Mouse (Mus musculus) right cerebral cortex, postnatal 25 days (tissue): Measurements from ENCODE around the gene Wipf1.
"Not testable (repeated sequence)": the region's sequence is repeated elsewhere in the genome, so short reads cannot be mapped to it uniquely, and the experiment has no call there.

Source experiments
- DNase-seq: peaks from one replicate; pipeline ENCODE4 v3.0.0; 2022

The Wipf1 gene

GRCm38 (mm10) chr2:73506337-73506736 lies 23.2 kb downstream of the Wipf1 start:
- DNase-seq: not testable (repeated sequence)

GRCm38 (mm10) chr2:73502863-73503429 lies 26.6 kb downstream of the Wipf1 start:
- DNase-seq: no peak

GRCm38 (mm10) chr2:73500864-73501263 lies 28.7 kb downstream of the Wipf1 start:
- DNase-seq: no peak

- DNase-seq: no peak
Measured at GRCm38 (mm10) chr2:73498322-73498721, 31.2 kb downstream of the Wipf1 start.

GRCm38 (mm10) chr2:73497572-73497971 lies 32.0 kb downstream of the Wipf1 start:
- DNase-seq: no peak

GRCm38 (mm10) chr2:73496944-73497343 lies 32.6 kb downstream of the Wipf1 start:
- DNase-seq: no peak

- no peak for DNase-seq
Measured at GRCm38 (mm10) chr2:73496329-73496685, 33.2 kb downstream of the Wipf1 start.

- no peak for DNase-seq
Measured at GRCm38 (mm10) chr2:73495617-73496328, 33.8 kb downstream of the Wipf1 start.

GRCm38 (mm10) chr2:73493517-73493916 lies 36.0 kb downstream of the Wipf1 start:
- DNase-seq: no peak

- no peak for DNase-seq
Measured at GRCm38 (mm10) chr2:73491442-73492241, 37.9 kb downstream of the Wipf1 start.

GRCm38 (mm10) chr2:73490466-73490865 lies 39.1 kb downstream of the Wipf1 start:
- no peak for DNase-seq

- DNase-seq: no peak
Measured at GRCm38 (mm10) chr2:73486120-73486601, 43.4 kb downstream of the Wipf1 start.

GRCm38 (mm10) chr2:73485236-73486119 lies 44.1 kb downstream of the Wipf1 start:
- DNase-seq: no peak

- no peak for DNase-seq
Measured at GRCm38 (mm10) chr2:73484561-73485235, 44.8 kb downstream of the Wipf1 start.

- DNase-seq: no peak
Measured at GRCm38 (mm10) chr2:73478805-73479204, 50.7 kb downstream of the Wipf1 start.

GRCm38 (mm10) chr2:73477501-73477900 lies 52.0 kb downstream of the Wipf1 start:
- no peak for DNase-seq

- DNase-seq: no peak
Measured at GRCm38 (mm10) chr2:73475519-73475918, 54.0 kb downstream of the Wipf1 start.

- DNase-seq: no peak
Measured at GRCm38 (mm10) chr2:73472130-73472529, 57.4 kb downstream of the Wipf1 start.

GRCm38 (mm10) chr2:73470146-73470630 lies 59.3 kb downstream of the Wipf1 start:
- DNase-seq: no peak

GRCm38 (mm10) chr2:73469552-73469951 lies 60.0 kb downstream of the Wipf1 start:
- DNase-seq: no peak

- no peak for DNase-seq
Measured at GRCm38 (mm10) chr2:73468993-73469392, 60.5 kb downstream of the Wipf1 start.
